Mouse (Mus musculus) C2C12 (cell line): Measurements from ENCODE around the gene Crocc.

Source experiments
- CEBPB ChIP-seq: IDR thresholded peaks from one replicate; pipeline ENCODE4 v1.6.1; 2011; ENCODE audit warnings: low read depth, mild to moderate bottlenecking, control low read depth, moderate library complexity
- CTCF ChIP-seq: IDR thresholded peaks from one replicate; pipeline ENCODE4 v1.5.1; 2011; ENCODE audit not compliant: control insufficient read depth, insufficient read depth, insufficient read length
- FOSL1 ChIP-seq: IDR thresholded peaks from one replicate; pipeline ENCODE4 v1.8.0; 2011; ENCODE audit warnings: mild to moderate bottlenecking, low read length; ENCODE audit not compliant: poor library complexity, insufficient read depth, severe bottlenecking
- MAX ChIP-seq: IDR thresholded peaks from one replicate; pipeline ENCODE4 v1.6.1; 2011; ENCODE audit warnings: mild to moderate bottlenecking, control low read depth
- MYOD1 ChIP-seq: IDR thresholded peaks from one replicate; pipeline ENCODE4 v1.6.1; 2011; ENCODE audit warnings: low read depth; ENCODE audit not compliant: control insufficient read depth, insufficient read length
- MYOG ChIP-seq: IDR thresholded peaks from one replicate; pipeline ENCODE4 v1.6.1; 2011; ENCODE audit not compliant: control insufficient read depth, insufficient read length; ENCODE audit errors: extremely low read depth
- USF1 ChIP-seq: IDR thresholded peaks from one replicate; pipeline ENCODE4 v1.6.1; 2011; ENCODE audit warnings: low read depth, mild to moderate bottlenecking, control low read depth, moderate library complexity

DNA sequence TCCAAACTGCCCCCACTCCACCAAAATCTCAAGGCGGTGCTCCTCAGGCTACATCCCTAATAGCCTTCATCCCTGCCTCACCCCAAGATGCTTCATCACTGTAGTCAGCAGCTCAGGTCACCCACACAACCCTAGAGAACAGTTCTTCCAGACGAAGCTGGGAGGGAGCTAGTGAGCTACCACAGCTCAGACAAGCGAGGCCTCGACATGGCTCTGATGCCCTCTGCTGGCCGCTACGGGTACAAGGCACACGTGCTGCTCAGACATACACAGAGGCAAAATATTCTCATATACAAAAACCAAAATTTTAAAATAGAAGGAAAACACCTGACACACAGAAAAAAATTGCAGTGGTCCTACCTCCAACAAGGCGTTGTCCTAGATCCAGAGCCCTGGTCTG is 4.8 kb upstream of the Crocc start:
- TF ChIP-seq USF1 (peak; percentile 67), MYOG (no peak), CTCF (peak; percentile 97), MAX (peak; percentile 97), CEBPB (no peak), MYOD1 (no peak), FOSL1 (no peak)
